Mouse (Mus musculus) liver, embryonic 12.5 days (tissue): ENCODE data around the gene Gm43191. TPM values are rescaled to one million over a fixed set of nuclear protein-coding genes. Genes with fewer than 3 reads are reported as not detected.
"Not testable (repeated sequence)": the region's sequence is repeated elsewhere in the genome, so short reads cannot be mapped to it uniquely, and the experiment has no call there.

Experiments used
- ATAC-seq: fragments of 200-750 bp; cut with Nextera tagmentation; 2 replicates; pipeline ENCODE4 v1.8.0; 2017; ENCODE audit warnings: moderate number of reproducible peaks, mild to moderate bottlenecking, moderate library complexity
- H3K27ac ChIP-seq: fragments of 300-500 bp; sonication (generic); 2 replicates; pipeline ENCODE4 v1.5.1; 2016; ENCODE audit warnings: mild to moderate bottlenecking
- H3K27me3 ChIP-seq: fragments of 300-500 bp; sonication (generic); replicated peaks from 2 replicates; pipeline ENCODE4 v1.6.1; 2016; ENCODE audit warnings: mild to moderate bottlenecking, moderate library complexity
- H3K36me3 ChIP-seq: fragments of 300-500 bp; sonication (generic); 2 replicates; pipeline ENCODE4 v1.6.1; 2016; ENCODE audit warnings: mild to moderate bottlenecking, moderate library complexity
- H3K4me1 ChIP-seq: fragments of 300-500 bp; sonication (generic); 2 replicates; pipeline ENCODE4 v1.6.1; 2016
- H3K4me2 ChIP-seq: fragments of 300-500 bp; sonication (generic); 2 replicates; pipeline ENCODE4 v1.6.1; 2016; ENCODE audit warnings: mild to moderate bottlenecking, moderate library complexity
- H3K4me3 ChIP-seq: fragments of 300-500 bp; sonication (generic); 2 replicates; pipeline ENCODE4 v1.5.1; 2016; ENCODE audit warnings: mild to moderate bottlenecking, moderate library complexity
- H3K9ac ChIP-seq: fragments of 300-500 bp; sonication (generic); 2 replicates; pipeline ENCODE4 v1.6.1; 2016; ENCODE audit warnings: mild to moderate bottlenecking, moderate library complexity
- H3K9me3 ChIP-seq: fragments of 300-500 bp; sonication (generic); replicated peaks from 2 replicates; pipeline ENCODE4 v1.6.1; 2016; ENCODE audit warnings: mild to moderate bottlenecking, moderate library complexity
- whole genome bisulfite sequencing: fragments of 180-500 bp; shearing (Covaris S2); methylation state at CpG from one replicate; pipeline ENCODE4 v1.1.7; 2016; ENCODE audit not compliant: insufficient replicate concordance; 5-methylcytosine and 5-hydroxymethylcytosine counted together
- polyA plus RNA-seq: library from polyadenylated mRNA; unstranded; fragments of >200 nt; fragmentation: Nextera tagmentation; extraction: Ambion mirVana; gene quantifications from 2 replicates; pipeline ENCODE4 v1.2.1, GENCODE M21; 2016

Gene Gm43191
- polyA plus RNA-seq, 1 experiment from 2014 or later = not detected

GRCm38 (mm10) chr3:116659856-116660430 is 21.1 kb downstream of the Gm43191 start:
- Histone ChIP-seq H3K27ac (no peak overlapping the region), H3K27me3 (no peaks in the 10 kb centered on the region), H3K36me3 (no peaks in the 10 kb centered on the region), H3K4me2 (peak overlapping the region; percentile 84), H3K4me3 (0 out of 2 replicates have a peak overlapping the region, but pooled peaks have one; percentile 99), H3K9me3 (no peaks in the 10 kb centered on the region), H3K4me1 (peaks cover 68% of the 10 kb centered on the region), H3K9ac (no peak overlapping the region)
- 69% methylated on average over 13 of the region's 13 CpGs for WGBS
- ATAC-seq = no peak

- no peak overlapping the region for H3K4me3 ChIP-seq
- WGBS = 69% methylated on average over 15 of the region's 15 CpGs
- H3K27ac ChIP-seq = no peak overlapping the region
- peaks cover 73% of the 10 kb centered on the region for H3K4me1 ChIP-seq
- 0 out of 2 replicates have a peak overlapping the region, but pooled peaks have one; percentile 5 for H3K9ac ChIP-seq
- no peaks in the 10 kb centered on the region for H3K27me3 ChIP-seq
- no peak for ATAC-seq
- H3K4me2 ChIP-seq = peak overlapping the region; percentile 84
- no peaks in the 10 kb centered on the region for H3K9me3 ChIP-seq
- no peaks in the 10 kb centered on the region for H3K36me3 ChIP-seq
Measured at GRCm38 (mm10) chr3:116658928-116659565, 22.0 kb downstream of the Gm43191 start.

- ATAC-seq = no peak
- H3K36me3 ChIP-seq = no peaks in the 10 kb centered on the region
- H3K4me1 ChIP-seq = peaks cover 79% of the 10 kb centered on the region
- H3K9me3 ChIP-seq = no peaks in the 10 kb centered on the region
- H3K4me2 ChIP-seq = no peak overlapping the region
- no peak overlapping the region for H3K27ac ChIP-seq
- H3K9ac ChIP-seq = no peak overlapping the region
- H3K4me3 ChIP-seq = no peak overlapping the region
- WGBS = 64% methylated on average over 7 of the region's 7 CpGs
- no peaks in the 10 kb centered on the region for H3K27me3 ChIP-seq
Measured at GRCm38 (mm10) chr3:116656184-116656965, 24.7 kb downstream of the Gm43191 start.

- not testable (repeated sequence) for ATAC-seq, H3K9me3 ChIP-seq, H3K9ac ChIP-seq, H3K4me3 ChIP-seq, H3K27me3 ChIP-seq, H3K27ac ChIP-seq, H3K4me2 ChIP-seq
- H3K4me1 ChIP-seq = peaks cover 71% of the 10 kb centered on the region
- peaks cover 14% of the 10 kb centered on the region for H3K36me3 ChIP-seq
- WGBS = 78% methylated on average over 11 of the region's 11 CpGs
Measured at GRCm38 (mm10) chr3:116654051-116654450, 27.0 kb downstream of the Gm43191 start.

GRCm38 (mm10) chr3:116653278-116653945 is 27.6 kb downstream of the Gm43191 start:
- WGBS = 59% methylated on average over 5 of the region's 5 CpGs
- Histone ChIP-seq H3K9me3 (no peaks in the 10 kb centered on the region), H3K27ac (0 out of 2 replicates have a peak overlapping the region, but pooled peaks have one; percentile 7), H3K9ac (no peak overlapping the region), H3K27me3 (no peaks in the 10 kb centered on the region), H3K4me1 (peaks cover 66% of the 10 kb centered on the region), H3K4me2 (no peak overlapping the region), H3K4me3 (no peak overlapping the region), H3K36me3 (peaks cover 21% of the 10 kb centered on the region)
- ATAC-seq = no peak

GRCm38 (mm10) chr3:116652033-116652446 is 29.0 kb downstream of the Gm43191 start:
- H3K9me3 ChIP-seq = no peaks in the 10 kb centered on the region
- H3K4me1 ChIP-seq = peaks cover 53% of the 10 kb centered on the region
- no peak overlapping the region for H3K27ac ChIP-seq
- H3K27me3 ChIP-seq = no peaks in the 10 kb centered on the region
- peaks cover 32% of the 10 kb centered on the region for H3K36me3 ChIP-seq
- H3K4me2 ChIP-seq = no peak overlapping the region
- ATAC-seq = no peak
- H3K4me3 ChIP-seq = no peak overlapping the region
- 71% methylated on average over 3 of the region's 3 CpGs for WGBS
- H3K9ac ChIP-seq = no peak overlapping the region

GRCm38 (mm10) chr3:116650698-116651097 is 30.4 kb downstream of the Gm43191 start:
- ATAC-seq = no peak
- no peak overlapping the region for H3K4me2 ChIP-seq
- H3K4me3 ChIP-seq = no peak overlapping the region
- H3K36me3 ChIP-seq = peaks cover 45% of the 10 kb centered on the region
- peaks cover 42% of the 10 kb centered on the region for H3K4me1 ChIP-seq
- no peak overlapping the region for H3K27ac ChIP-seq
- no peaks in the 10 kb centered on the region for H3K27me3 ChIP-seq
- WGBS = 90% methylated on average over 9 of the region's 9 CpGs
- H3K9ac ChIP-seq = no peak overlapping the region
- no peaks in the 10 kb centered on the region for H3K9me3 ChIP-seq

- Histone ChIP-seq H3K27me3 (no peaks in the 10 kb centered on the region), H3K9me3 (no peaks in the 10 kb centered on the region), H3K4me2 (no peak overlapping the region), H3K4me1 (peaks cover 32% of the 10 kb centered on the region), H3K36me3 (peaks cover 62% of the 10 kb centered on the region), H3K9ac (no peak overlapping the region), H3K4me3 (no peak overlapping the region), H3K27ac (peak overlapping the region; percentile 17; the same call in 1 of the 2 replicates)
- 83% methylated on average over 7 of the region's 7 CpGs for WGBS
- ATAC-seq = no peak
Measured at GRCm38 (mm10) chr3:116648805-116649204, 32.3 kb downstream of the Gm43191 start.

GRCm38 (mm10) chr3:116646387-116646786 is 34.7 kb downstream of the Gm43191 start:
- no peak overlapping the region for H3K27ac ChIP-seq
- no peak overlapping the region for H3K4me2 ChIP-seq
- peaks cover 85% of the 10 kb centered on the region for H3K36me3 ChIP-seq
- 86% methylated on average over 1 of the region's 1 CpGs for WGBS
- no peaks in the 10 kb centered on the region for H3K27me3 ChIP-seq
- ATAC-seq = no peak
- H3K9me3 ChIP-seq = no peaks in the 10 kb centered on the region
- peaks cover 25% of the 10 kb centered on the region for H3K4me1 ChIP-seq
- no peak overlapping the region for H3K9ac ChIP-seq
- H3K4me3 ChIP-seq = no peak overlapping the region

- WGBS = 72% methylated on average over 2 of the region's 2 CpGs
- peak; percentile 41; the same call in 1 of the 2 replicates for ATAC-seq
Measured at GRCm38 (mm10) chr3:116642373-116642772, 38.7 kb downstream of the Gm43191 start.

GRCm38 (mm10) chr3:116641811-116642371 is 39.2 kb downstream of the Gm43191 start:
- Histone ChIP-seq H3K4me3 (no peak overlapping the region), H3K27ac (no peak overlapping the region)

More at GRCm38 (mm10) chr3:116642373-116642772, 38.7 kb downstream of the Gm43191 start:
- Histone ChIP-seq H3K4me2 (no peak overlapping the region), H3K36me3 (peaks cover 95% of the 10 kb centered on the region), H3K4me3 (no peak overlapping the region), H3K27me3 (no peaks in the 10 kb centered on the region), H3K27ac (no peak overlapping the region), H3K9me3 (no peaks in the 10 kb centered on the region), H3K9ac (no peak overlapping the region), H3K4me1 (peaks cover 16% of the 10 kb centered on the region)

More at GRCm38 (mm10) chr3:116641811-116642371, 39.2 kb downstream of the Gm43191 start:
- H3K36me3 ChIP-seq = peaks cover 94% of the 10 kb centered on the region
- WGBS = 92% methylated on average over 6 of the region's 6 CpGs
- no peak for ATAC-seq
- H3K4me1 ChIP-seq = peaks cover 16% of the 10 kb centered on the region
- H3K9me3 ChIP-seq = no peaks in the 10 kb centered on the region
- H3K27me3 ChIP-seq = no peaks in the 10 kb centered on the region
- no peak overlapping the region for H3K9ac ChIP-seq
- H3K4me2 ChIP-seq = no peak overlapping the region
